Mouse (Mus musculus) adrenal gland, postnatal 36 days (tissue): ENCODE data around the gene Plscr4. TPM values are rescaled to one million over a fixed set of nuclear protein-coding genes. Genes with fewer than 3 reads are reported as not detected.

ENCODE experiments used
- DNase-seq, 2 experiments: peaks; one replicate each; pipeline ENCODE4 v3.0.0; 2021; ENCODE audit warnings: mixed read lengths in 1 of 2
- long read RNA-seq, 2 experiments: library from polyadenylated mRNA; stranded (forward); transcript quantifications; one replicate each; pipeline ENCODE4 v2.0.0; 2021; ENCODE audit warnings: borderline sequencing depth in 2 of 2
- total RNA-seq, 2 experiments: library from RNA; stranded (reverse); gene quantifications; 2 replicates each; pipeline ENCODE4 v1.2.3; 2021

The Plscr4 gene
- total RNA-seq, result 10 to 100 TPM; 10.7 to 19.2 TPM
- long read RNA-seq, experiment 1, transcript Plscr4-201 (9 exons, 3,204 nt), result major isoform, 12 of 17 reads
- long read RNA-seq, experiment 1, partial matches to known transcripts, result 5 of 17 reads
- long read RNA-seq, experiment 1, other reads (novel, unspliced or antisense), result 0 of 17 reads
- long read RNA-seq, experiment 2, transcript Plscr4-201 (9 exons, 3,204 nt), result major isoform, 7 of 7 reads
- long read RNA-seq, experiment 2, partial matches to known transcripts, result 0 of 7 reads
- long read RNA-seq, experiment 2, other reads (novel, unspliced or antisense), result 0 of 7 reads

- DNase-seq, result peak; percentile 77 to 83
These were observed at the start of gene Plscr4 for GRCm38 (mm10) chr9:92457261-92458058. Gene Plscr4, plus strand, starts transcription at chr9:92457373.

DNA sequence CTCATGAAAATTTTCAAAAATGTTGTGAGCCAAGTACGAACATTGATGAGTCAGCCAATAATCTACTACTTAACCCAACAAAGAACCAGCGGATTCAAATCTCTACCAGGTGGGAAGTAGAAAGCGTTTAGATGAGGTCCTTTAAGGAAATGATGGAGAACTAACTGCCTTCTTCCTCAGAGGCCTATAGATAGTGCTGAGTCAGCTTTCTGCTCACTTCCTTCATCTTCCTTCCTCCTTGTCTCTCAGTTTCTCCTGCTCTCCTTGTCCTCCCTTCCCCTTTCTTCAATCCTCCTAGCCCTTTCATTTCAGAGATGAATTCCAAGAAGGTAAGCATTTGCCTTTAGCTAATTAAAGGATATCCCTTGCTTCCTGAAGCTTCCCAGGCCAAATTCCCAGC lies 46.9 kb upstream of the Plscr4 start:
- no peak for DNase-seq

DNA sequence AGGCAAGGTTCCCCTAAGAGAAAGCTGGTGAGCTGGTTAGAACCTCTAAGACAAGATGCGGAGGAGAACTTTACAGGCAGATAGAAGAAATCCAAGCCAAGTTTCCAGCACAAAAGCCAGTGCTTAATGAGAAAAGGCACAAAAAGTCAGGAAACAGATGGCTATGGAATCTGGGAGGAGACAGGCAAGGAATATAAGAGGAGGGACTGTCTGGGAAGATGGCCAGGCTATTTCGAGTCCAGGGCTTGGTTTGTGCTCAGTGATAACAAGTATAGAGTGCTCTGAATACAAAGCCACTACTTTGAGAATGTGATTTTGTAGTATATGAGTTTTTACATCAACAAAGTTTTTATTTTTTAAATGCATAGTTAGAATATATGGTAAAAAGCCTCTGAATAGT lies 45.1 kb upstream of the Plscr4 start:
- no peak for DNase-seq

DNA sequence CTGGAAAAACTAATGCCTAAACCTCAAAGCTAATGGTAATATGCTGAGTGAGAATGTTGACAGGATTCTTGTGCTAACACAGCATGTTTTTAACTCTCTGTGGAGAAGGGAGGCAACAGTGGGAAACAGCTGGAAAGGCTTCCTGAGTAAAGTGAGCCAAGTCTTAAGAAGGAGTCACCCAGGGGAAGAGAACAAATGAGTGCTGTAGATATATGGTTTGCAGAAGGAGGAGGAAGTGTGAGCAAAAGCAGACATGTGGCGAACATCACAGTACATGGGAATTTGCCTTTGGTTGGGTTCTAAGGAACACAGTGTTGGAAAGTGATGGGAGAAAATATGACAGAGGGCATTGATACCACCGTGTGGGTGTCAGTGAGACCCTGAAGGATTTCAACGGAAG lies 43.5 kb upstream of the Plscr4 start:
- no peak for DNase-seq

DNA sequence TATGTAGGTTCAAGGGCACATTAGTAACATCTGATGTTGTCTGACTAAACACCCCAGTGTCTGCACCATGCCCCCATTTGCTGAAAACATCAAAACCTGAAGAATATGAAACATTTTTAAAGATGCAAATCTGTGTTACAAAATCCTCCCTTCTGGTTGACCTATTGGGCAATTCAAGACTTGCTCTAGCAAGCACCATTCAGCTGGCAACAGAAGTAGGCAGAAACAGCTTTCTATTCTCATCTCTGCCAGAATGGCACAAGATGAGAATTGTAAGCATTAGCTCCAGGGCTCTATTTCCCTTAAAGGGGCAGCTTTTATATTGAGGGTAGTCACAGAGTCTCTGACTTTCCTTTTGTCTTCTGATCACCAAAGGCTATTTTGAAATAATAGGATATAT lies 19.4 kb upstream of the Plscr4 start:
- DNase-seq, result no peak

- DNase-seq, result no peak
These were observed 15.7 kb upstream of the Plscr4 start for GRCm38 (mm10) chr9:92441468-92441867.

DNA sequence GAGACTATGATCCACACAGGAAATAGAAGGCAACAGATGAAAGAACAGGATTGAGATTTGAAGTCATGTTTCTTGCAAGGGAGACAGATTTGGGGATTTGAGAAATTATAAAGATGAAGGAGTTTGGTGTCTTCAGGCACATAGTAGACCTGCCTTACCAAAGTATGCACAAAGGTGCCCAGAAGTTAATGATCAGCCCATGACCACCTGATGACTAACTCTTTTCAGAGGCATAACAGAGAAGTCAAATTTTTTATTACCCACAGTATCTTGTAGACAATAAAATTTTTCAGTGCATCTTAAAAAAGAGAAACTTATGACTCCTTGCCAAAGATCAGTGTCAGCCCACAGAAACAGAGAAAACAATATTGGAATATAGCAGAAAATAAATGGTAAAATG lies 12.6 kb upstream of the Plscr4 start:
- DNase-seq, result no peak

GRCm38 (mm10) chr9:92456605-92457004 lies 568 bp upstream of the Plscr4 start:
- DNase-seq, result no peak

GRCm38 (mm10) chr9:92458059-92458402 lies 858 bp downstream of the Plscr4 start:
- DNase-seq, result no peak

DNA sequence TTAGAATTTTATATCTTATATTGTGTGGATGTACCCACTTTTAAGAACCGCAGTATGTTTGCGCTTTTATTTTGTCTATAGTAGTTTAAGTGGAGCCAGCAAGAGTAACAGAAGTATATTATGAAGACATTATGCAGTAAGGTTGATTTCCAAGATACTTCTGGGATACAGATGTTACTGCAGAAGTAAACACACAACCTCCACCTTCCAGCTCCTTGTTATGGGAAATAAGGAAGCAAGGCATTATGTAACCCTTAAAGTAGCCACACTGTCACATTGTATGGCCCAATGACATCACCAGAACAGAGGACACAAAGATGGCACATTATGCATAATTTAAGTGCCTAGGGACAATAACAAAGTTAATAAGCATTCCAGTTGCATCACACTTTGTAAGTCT lies 1.2 kb downstream of the Plscr4 start:
- no peak for DNase-seq

GRCm38 (mm10) chr9:92467724-92468123 lies 10.6 kb downstream of the Plscr4 start:
- no peak for DNase-seq

DNA sequence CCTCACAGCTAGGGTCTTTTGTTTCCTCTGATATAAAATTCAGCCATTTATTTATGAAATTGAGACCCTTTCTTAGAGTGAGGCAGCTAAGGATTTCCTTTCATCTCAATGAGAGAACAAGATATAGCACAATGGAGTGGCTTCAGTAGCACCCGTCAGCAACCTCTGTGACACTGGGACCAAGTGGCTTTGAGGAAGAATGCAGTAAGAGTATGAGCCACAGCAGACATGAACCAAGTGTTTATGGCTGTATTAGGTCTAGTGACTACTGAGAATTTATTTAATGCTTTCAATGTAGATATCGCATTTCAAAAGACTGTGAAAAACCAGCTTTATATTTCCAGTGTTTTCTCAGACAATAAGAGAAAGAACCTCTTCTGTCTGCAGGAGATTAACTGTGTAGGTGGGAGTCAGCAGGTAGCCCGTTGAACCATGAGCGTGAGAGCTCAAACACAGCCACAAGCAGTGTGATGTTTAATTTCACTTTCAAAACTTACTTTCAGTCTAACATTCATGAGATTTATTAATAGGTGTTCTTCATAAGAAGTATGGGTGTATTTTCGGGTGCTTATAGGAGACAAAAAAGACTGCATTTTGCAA lies 15.2 kb downstream of the Plscr4 start:
- no peak for DNase-seq

GRCm38 (mm10) chr9:92473178-92473577 lies 16.0 kb downstream of the Plscr4 start:
- no peak for DNase-seq

DNA sequence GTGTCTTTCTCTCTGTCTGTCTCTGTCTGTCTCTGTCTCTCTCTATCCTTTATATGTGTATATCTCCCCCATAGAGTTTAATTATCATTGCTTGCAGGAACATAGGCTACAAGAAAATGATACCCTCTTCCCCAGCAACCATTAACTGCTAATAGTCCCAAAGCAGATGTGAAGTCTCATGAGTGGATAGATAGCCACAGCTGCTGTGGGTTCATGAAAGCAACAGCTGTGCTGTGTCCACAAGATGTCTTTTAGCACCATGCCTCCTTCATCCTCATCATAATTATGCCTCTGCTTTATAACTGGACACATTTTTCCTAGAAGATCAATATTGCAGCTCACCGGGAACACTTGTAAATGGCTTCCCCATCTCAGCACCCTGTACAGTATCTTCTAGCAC lies 17.1 kb downstream of the Plscr4 start:
- no peak for DNase-seq

DNA sequence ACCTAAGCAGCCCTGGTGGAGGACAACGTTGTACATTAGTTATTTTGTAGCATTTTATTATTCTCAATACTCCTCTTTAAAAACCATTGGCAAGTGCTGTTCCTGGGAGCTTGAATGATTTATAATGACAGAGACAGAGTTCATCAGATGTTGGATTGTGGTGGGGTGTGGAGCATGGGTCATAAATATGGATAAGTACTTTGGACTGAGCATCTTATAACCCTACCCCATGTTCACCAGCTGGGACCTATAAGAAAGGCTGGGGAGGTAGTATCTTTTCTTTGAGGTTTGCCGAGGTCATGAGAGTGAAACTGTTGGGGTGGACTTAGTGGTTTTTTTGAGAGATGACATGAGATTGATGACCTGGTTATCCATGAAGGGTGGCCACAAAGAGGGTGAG lies 24.5 kb downstream of the Plscr4 start:
- no peak for DNase-seq

DNA sequence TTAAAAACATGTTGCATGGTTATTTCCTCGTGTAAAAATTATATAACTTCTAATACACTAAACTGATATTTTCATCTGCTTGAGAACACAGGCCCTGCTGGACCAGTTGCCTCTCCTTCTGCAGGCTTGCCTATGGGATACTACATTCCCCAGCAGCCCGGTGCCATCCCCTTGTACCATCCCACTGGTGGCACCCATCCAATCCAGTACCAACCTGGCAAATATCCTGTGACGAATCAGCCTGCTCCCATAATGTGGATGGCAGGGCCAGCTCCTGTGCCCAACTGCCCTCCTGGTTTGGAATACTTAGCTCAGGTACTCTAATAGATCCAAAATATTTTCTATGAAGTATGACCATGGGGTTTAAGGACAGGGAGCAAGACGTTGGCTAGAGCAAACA lies 25.4 kb downstream of the Plscr4 start:
- no peak for DNase-seq

GRCm38 (mm10) chr9:92484710-92485267 lies 27.6 kb downstream of the Plscr4 start:
- no peak for DNase-seq

GRCm38 (mm10) chr9:92489857-92490256 lies 32.7 kb downstream of the Plscr4 start:
- no peak for DNase-seq

- DNase-seq, result no peak
These were observed 33.1 kb downstream of the Plscr4 start for GRCm38 (mm10) chr9:92490319-92490718.

- DNase-seq, result no peak
These were observed 34.1 kb downstream of the Plscr4 start for GRCm38 (mm10) chr9:92491274-92491673.

GRCm38 (mm10) chr9:92499710-92500410 lies 42.7 kb downstream of the Plscr4 start:
- DNase-seq, result peak; percentile 90 to 93

DNA sequence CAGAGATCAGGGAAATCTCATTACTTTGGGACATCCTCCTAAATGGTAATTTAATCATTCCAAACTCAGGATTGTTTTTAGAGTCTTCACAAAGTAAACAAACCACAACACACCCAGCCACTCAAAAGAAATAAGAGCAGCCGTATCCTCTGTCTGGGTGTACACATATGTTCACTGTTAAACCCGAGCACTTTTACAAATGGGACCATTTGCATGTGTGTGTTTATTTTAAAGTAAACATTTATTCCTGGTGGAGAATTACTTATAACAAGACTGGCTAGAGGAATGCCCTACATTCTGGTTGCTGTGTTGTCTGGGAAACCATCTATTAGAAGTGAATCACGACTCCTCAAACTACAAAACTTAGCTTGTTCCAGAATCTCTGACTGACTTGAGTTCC lies 47.1 kb downstream of the Plscr4 start:
- DNase-seq, result no peak

DNA sequence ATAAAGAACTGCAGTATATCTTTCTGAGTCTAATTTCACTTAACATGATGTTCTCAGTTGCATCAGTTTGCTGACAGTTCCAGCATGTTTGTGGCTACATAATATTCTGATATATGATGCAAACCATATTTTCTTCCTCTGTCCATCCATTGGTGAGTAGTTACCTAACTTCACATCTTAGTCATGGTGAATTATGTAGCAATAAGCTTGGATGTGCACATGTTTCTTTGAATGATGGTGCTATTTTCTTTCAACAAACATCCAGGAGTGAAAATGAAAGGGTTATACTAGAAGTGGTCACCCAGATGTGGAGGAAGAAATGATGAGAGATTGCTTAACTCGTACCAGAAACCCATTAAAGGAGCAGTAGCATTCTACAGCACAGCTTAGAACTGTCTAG lies 47.7 kb downstream of the Plscr4 start:
- DNase-seq, result no peak
